Mouse (Mus musculus) liver, postnatal 0 days (tissue): Measurements from ENCODE around the gene Slco4a1. TPM values are rescaled to one million over a fixed set of nuclear protein-coding genes. Genes with fewer than 3 reads are reported as not detected.

Source experiments
- ATAC-seq: fragments of 200-750 bp; cut with Nextera tagmentation; 2 replicates; pipeline ENCODE4 v1.8.0; 2017; ENCODE audit warnings: mild to moderate bottlenecking, moderate library complexity
- DNase-seq: peaks from one replicate; pipeline ENCODE4 v3.0.0-alpha.2; 2016
- H3K27ac ChIP-seq: fragments of 300-500 bp; sonication (generic); 2 replicates; pipeline ENCODE4 v1.5.1; 2014; ENCODE audit warnings: antibody characterized with exemption, moderate library complexity, mild to moderate bottlenecking, low read depth
- H3K27me3 ChIP-seq: fragments of 300-500 bp; sonication (generic); 2 replicates; pipeline ENCODE4 v1.6.1; 2014; ENCODE audit warnings: low read length, control low read depth, mixed read lengths; ENCODE audit not compliant: insufficient read depth
- H3K36me3 ChIP-seq: fragments of 300-500 bp; sonication (generic); replicated peaks from 2 replicates; pipeline ENCODE4 v1.6.1; 2014; ENCODE audit warnings: mild to moderate bottlenecking, control low read depth, low read length, moderate library complexity, mixed read lengths; ENCODE audit not compliant: insufficient read depth
- H3K4me1 ChIP-seq: fragments of 300-500 bp; sonication (generic); 2 replicates; pipeline ENCODE4 v1.6.1; 2014; ENCODE audit warnings: antibody characterized with exemption, mild to moderate bottlenecking, control low read depth; ENCODE audit not compliant: insufficient read depth
- H3K4me2 ChIP-seq: fragments of 300-500 bp; sonication (generic); 2 replicates; pipeline ENCODE4 v1.6.1; 2014; ENCODE audit warnings: low read depth, mild to moderate bottlenecking, low read length, moderate library complexity, mixed read lengths
- H3K4me3 ChIP-seq: fragments of 300-500 bp; sonication (generic); 2 replicates; pipeline ENCODE4 v1.5.1; 2014; ENCODE audit warnings: low read depth, low read length
- H3K9ac ChIP-seq: fragments of 300-500 bp; sonication (generic); replicated peaks from 2 replicates; pipeline ENCODE4 v1.6.1; 2014; ENCODE audit warnings: mild to moderate bottlenecking, moderate library complexity
- H3K9me3 ChIP-seq: fragments of 300-500 bp; sonication (generic); 2 replicates; pipeline ENCODE4 v1.6.1; 2016; ENCODE audit warnings: mild to moderate bottlenecking, control low read depth, low read length, mixed read lengths
- CTCF ChIP-seq: sonication (generic); IDR thresholded peaks from 2 replicates; pipeline ENCODE4 v1.5.1; 2016; ENCODE audit warnings: antibody characterized with exemption, low read depth
- EP300 ChIP-seq: IDR thresholded peaks from 2 replicates; pipeline ENCODE4 v1.6.1; 2016; ENCODE audit warnings: antibody characterized with exemption, low read depth, mild to moderate bottlenecking
- WGBS: fragments of 180-500 bp; shearing (Covaris S2); extraction: QIAGEN DNeasy Blood & Tissue Kit; methylation state at CpG from one replicate; pipeline ENCODE4 v1.1.7; 2014; ENCODE audit not compliant: insufficient replicate concordance; 5-methylcytosine and 5-hydroxymethylcytosine counted together
- polyA plus RNA-seq: library from polyadenylated mRNA; unstranded; fragments of >200 nt; fragmentation: Nextera tagmentation; extraction: Ambion mirVana; gene quantifications from 2 replicates; pipeline ENCODE4 v1.2.1, GENCODE M21; 2015

The Slco4a1 gene
- polyA plus RNA-seq, 1 experiment from 2014 or later: 0.86 TPM

- Histone ChIP-seq H3K9ac (no peak overlapping the region), H3K4me2 (no peak overlapping the region), H3K36me3 (no peaks in the 10 kb centered on the region), H3K27ac (no peak overlapping the region), H3K4me1 (no peaks in the 10 kb centered on the region), H3K9me3 (no peaks in the 10 kb centered on the region), H3K27me3 (no peaks in the 10 kb centered on the region), H3K4me3 (no peak overlapping the region)
- no peak for TF ChIP-seq EP300
- no peak for TF ChIP-seq CTCF
- DNase-seq: no peak
- ATAC-seq: no peak
- 64% methylated on average over 5 of the region's 5 CpGs for WGBS
These were observed 65.6 kb downstream of the Slco4a1 start for GRCm38 (mm10) chr2:180521437-180522221.

DNA sequence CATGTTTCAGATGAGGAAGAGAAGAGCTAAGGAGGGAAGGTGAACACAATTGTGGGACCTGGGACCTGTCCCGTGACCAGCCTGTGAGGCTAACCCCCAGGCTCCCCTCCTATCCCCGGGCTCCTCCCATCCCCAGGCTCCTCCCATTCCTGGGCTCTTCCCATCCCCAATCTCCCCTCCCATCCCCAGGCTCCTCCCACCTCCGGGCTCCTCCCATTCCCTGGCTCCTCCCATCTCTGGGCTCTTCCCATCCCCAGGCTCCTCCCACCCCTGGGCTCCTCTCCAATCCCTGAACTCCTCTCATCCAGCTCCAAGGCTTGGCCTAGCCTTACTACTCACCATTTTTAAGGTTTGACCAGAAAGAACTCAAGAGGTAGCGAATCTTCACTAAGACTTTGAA, 66.8 kb downstream of the Slco4a1 start:
- DNase-seq (peak; percentile 29), ATAC-seq (no peak)
- H3K9ac ChIP-seq: no peak overlapping the region
- H3K27me3 ChIP-seq: no peaks in the 10 kb centered on the region
- no peak overlapping the region for H3K4me2 ChIP-seq
- no peaks in the 10 kb centered on the region for H3K36me3 ChIP-seq
- H3K4me3 ChIP-seq: no peak overlapping the region
- no peaks in the 10 kb centered on the region for H3K4me1 ChIP-seq
- no peaks in the 10 kb centered on the region for H3K9me3 ChIP-seq
- TF ChIP-seq CTCF (no peak), EP300 (no peak)
- H3K27ac ChIP-seq: no peak overlapping the region
- 67% methylated on average over 4 of the region's 4 CpGs for WGBS

Other genes starting within 250 kb of the Slco4a1 start
- gene Lama5, start 230.4 kb upstream of the Slco4a1 start, polyA plus RNA-seq: 2.1 and 2.2 TPM in 2 replicates
- 382 and 393 TPM in 2 replicates for gene Rps21, start 198.9 kb upstream of the Slco4a1 start, polyA plus RNA-seq
- gene Cables2, start 182.7 kb upstream of the Slco4a1 start, polyA plus RNA-seq: 4.7 and 5.2 TPM in 2 replicates
- gene Rbbp8nl, start 166.4 kb upstream of the Slco4a1 start, polyA plus RNA-seq: not detected in 2 replicates
- 0.08 and 0.11 TPM in 2 replicates for gene Gata5, start 121.5 kb upstream of the Slco4a1 start, polyA plus RNA-seq
- gene Ntsr1, start 43.7 kb downstream of the Slco4a1 start, polyA plus RNA-seq: not detected in 2 replicates
- 7.3 and 7.5 TPM in 2 replicates for gene Mrgbp, start 125.1 kb downstream of the Slco4a1 start, polyA plus RNA-seq
- gene Ogfr, start 133.0 kb downstream of the Slco4a1 start, polyA plus RNA-seq: 22.7 and 24.9 TPM in 2 replicates
- gene Col9a3, start 141.5 kb downstream of the Slco4a1 start, polyA plus RNA-seq: 0.41 and 0.63 TPM in 2 replicates
- gene Tcfl5, start 186.5 kb downstream of the Slco4a1 start, polyA plus RNA-seq: not detected in 2 replicates